Mouse (Mus musculus) forebrain, embryonic 15.5 days (tissue): Measurements from ENCODE around the gene Kif1b. TPM values are rescaled to one million over a fixed set of nuclear protein-coding genes. Genes with fewer than 3 reads are reported as not detected.

ENCODE experiments used
- ATAC-seq: fragments of 200-750 bp; cut with Nextera tagmentation; replicated peaks from 2 replicates; pipeline ENCODE4 v1.8.0; 2017; ENCODE audit warnings: mild to moderate bottlenecking, moderate TSS enrichment, moderate library complexity
- H3K27ac ChIP-seq: fragments of 300-500 bp; sonication (generic); replicated peaks from 2 replicates; pipeline ENCODE4 v1.5.1; 2015; ENCODE audit warnings: mild to moderate bottlenecking, inconsistent platforms
- H3K27me3 ChIP-seq: fragments of 300-500 bp; sonication (generic); 2 replicates; pipeline ENCODE4 v1.6.1; 2015; ENCODE audit warnings: inconsistent platforms
- H3K36me3 ChIP-seq: fragments of 300-500 bp; sonication (generic); 2 replicates; pipeline ENCODE4 v1.6.1; 2015; ENCODE audit warnings: mild to moderate bottlenecking, inconsistent platforms
- H3K4me1 ChIP-seq: fragments of 300-500 bp; sonication (generic); 2 replicates; pipeline ENCODE4 v1.6.1; 2015; ENCODE audit warnings: inconsistent platforms
- H3K4me2 ChIP-seq: fragments of 300-500 bp; sonication (generic); replicated peaks from 2 replicates; pipeline ENCODE4 v1.6.1; 2015; ENCODE audit warnings: mild to moderate bottlenecking, inconsistent platforms
- H3K4me3 ChIP-seq: fragments of 300-500 bp; sonication (generic); 2 replicates; pipeline ENCODE4 v1.5.1; 2015; ENCODE audit warnings: mild to moderate bottlenecking, inconsistent platforms
- H3K9ac ChIP-seq: fragments of 300-500 bp; sonication (generic); replicated peaks from 2 replicates; pipeline ENCODE4 v1.6.1; 2015; ENCODE audit warnings: mild to moderate bottlenecking, inconsistent platforms
- H3K9me3 ChIP-seq: fragments of 300-500 bp; sonication (generic); 2 replicates; pipeline ENCODE4 v1.6.1; 2016; ENCODE audit warnings: inconsistent platforms
- WGBS: fragments of 180-500 bp; shearing (Covaris S2); methylation state at CpG from one replicate; pipeline ENCODE4 v1.1.7; 2015; ENCODE audit warnings: mixed read lengths; 5-methylcytosine and 5-hydroxymethylcytosine counted together
- polyA plus RNA-seq: library from polyadenylated mRNA; unstranded; fragments of >200 nt; fragmentation: Nextera tagmentation; extraction: Ambion mirVana; gene quantifications from 2 replicates; pipeline ENCODE4 v1.2.1, GENCODE M21; 2015

The Kif1b gene
- 135 and 141 TPM in 2 replicates for polyA plus RNA-seq

DNA sequence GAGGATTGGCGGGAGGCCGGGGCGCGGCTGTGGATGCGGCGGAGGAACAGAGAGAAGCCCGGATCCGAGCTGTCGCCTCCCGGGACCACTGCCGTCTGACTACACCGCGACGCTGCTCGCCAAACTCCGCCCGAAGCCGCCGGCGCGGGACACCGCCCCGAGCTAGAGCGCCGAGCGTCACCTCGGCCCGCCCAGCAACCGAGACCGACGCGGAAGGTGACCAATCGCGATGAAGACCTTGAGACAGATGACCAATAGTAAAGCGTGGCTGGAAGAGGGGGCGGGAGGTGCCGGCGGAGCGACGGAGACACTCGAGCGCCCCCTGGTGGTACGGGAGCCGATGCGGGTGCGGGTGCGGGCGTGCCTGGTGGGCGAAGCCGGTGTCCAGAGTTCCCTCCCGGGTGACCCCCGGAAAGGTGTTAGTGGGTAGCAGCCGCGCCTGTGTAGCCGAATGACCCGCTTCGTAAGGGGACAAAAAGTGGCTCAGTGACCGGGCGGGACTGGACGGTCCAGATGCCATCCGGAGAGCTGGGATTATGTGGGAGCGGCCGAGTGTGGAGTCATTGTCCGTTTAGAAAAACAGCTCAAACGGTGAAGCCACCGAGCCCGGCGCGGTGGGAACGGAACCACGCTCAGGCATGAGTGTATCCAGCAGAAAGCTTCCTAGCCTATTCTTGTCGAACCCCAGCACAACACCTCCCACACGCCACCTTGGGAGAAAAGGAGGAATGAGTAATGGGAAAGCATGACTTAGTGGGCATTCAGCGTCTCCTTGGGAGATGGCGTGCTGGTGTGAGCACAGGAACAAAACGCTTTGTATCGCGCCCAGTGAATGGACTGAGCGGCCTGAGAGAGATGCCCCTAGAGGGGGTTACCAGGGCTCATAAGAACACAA, at the start of gene Kif1b:
Gene Kif1b (minus strand): TSS at position 98 of the 895 bp plus-strand sequence.
- ATAC-seq = peak; percentile 97
- Histone ChIP-seq H3K4me1 (peaks cover 42% of the 10 kb centered on the region), H3K9me3 (no peaks in the 10 kb centered on the region), H3K36me3 (no peaks in the 10 kb centered on the region), H3K9ac (peak within 1 kb of the TSS; percentile 82), H3K4me2 (peak within 1 kb of the TSS; percentile 63), H3K27me3 (no peaks in the 10 kb centered on the region), H3K4me3 (peak within 1 kb of the TSS; percentile 70), H3K27ac (peak within 1 kb of the TSS; percentile 96)
- WGBS = under 1% methylated on average over 79 of the region's 79 CpGs

- no peaks in the 10 kb centered on the region for H3K27me3 ChIP-seq
- 97% methylated on average over 8 of the region's 8 CpGs for WGBS
- no peak overlapping the region for H3K9ac ChIP-seq
Measured at GRCm38 (mm10) chr4:149354671-149355070, 47.2 kb upstream of the Kif1b start.

DNA sequence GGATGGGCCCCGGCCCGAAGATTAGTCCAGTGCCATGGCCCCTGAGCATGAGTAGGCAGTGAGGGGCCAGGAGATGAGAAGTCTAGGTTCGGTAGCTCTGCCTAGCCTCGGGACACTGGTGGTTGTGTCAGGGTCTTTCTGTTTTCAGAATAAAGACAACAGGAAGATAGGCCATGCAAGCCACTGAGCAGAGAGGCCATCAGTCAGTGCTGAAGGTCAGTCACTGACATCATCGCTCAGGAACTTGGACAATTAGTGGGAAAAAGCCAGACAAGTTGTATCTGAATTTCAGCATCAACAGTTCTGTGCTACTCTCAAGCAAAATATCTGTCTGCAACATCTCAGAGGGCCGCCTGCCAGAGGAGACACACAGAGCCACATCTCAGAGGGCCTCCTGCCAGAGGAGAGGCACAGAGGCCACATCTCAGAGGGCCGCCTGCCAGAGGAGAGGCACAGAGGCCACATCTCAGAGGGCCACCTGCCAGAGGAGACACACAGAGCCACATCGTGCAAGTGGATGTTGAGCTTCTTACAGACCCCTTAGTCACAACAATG, 44.2 kb upstream of the Kif1b start:
- no peaks in the 10 kb centered on the region for H3K27me3 ChIP-seq
- H3K9ac ChIP-seq = no peak overlapping the region
- H3K9me3 ChIP-seq = no peaks in the 10 kb centered on the region
- H3K4me1 ChIP-seq = no peaks in the 10 kb centered on the region
- no peak overlapping the region for H3K4me3 ChIP-seq
- no peak overlapping the region for H3K4me2 ChIP-seq
- WGBS = 90% methylated on average over 8 of the region's 8 CpGs
- H3K36me3 ChIP-seq = peaks cover 81% of the 10 kb centered on the region
- H3K27ac ChIP-seq = no peak overlapping the region
- ATAC-seq = no peak

More at GRCm38 (mm10) chr4:149354671-149355070, 47.2 kb upstream of the Kif1b start:
- Histone ChIP-seq H3K4me3 (no peak overlapping the region), H3K36me3 (peaks cover 91% of the 10 kb centered on the region), H3K4me1 (no peaks in the 10 kb centered on the region), H3K27ac (no peak overlapping the region), H3K9me3 (no peaks in the 10 kb centered on the region), H3K4me2 (no peak overlapping the region)
- ATAC-seq = no peak

DNA sequence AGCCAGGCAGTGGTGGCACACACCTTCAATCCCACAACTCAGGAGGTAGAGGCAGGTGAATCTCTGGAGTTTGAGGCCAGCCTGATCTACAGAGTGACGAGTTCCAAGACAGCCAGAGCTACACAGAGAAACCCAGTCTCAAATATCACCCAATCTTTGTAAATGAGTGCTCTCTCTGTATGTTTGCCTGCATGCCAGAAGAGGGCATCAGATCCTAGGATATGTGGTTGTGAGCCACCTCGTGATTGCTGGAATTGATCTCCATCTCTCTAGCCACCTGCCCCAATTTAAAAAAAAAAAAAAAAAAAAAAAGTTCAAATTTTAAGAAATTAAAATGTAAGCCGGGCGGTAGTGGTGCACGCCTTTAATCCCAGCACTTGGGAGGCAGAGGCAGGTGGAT, 41.5 kb upstream of the Kif1b start:
- H3K4me3 ChIP-seq = no peak overlapping the region
- H3K27ac ChIP-seq = no peak overlapping the region
- no peak overlapping the region for H3K4me2 ChIP-seq
- no peak for ATAC-seq
- H3K27me3 ChIP-seq = no peaks in the 10 kb centered on the region
- no peaks in the 10 kb centered on the region for H3K4me1 ChIP-seq
- 77% methylated on average over 5 of the region's 5 CpGs for WGBS
- H3K9me3 ChIP-seq = no peaks in the 10 kb centered on the region
- H3K9ac ChIP-seq = no peak overlapping the region
- H3K36me3 ChIP-seq = peaks cover 78% of the 10 kb centered on the region

DNA sequence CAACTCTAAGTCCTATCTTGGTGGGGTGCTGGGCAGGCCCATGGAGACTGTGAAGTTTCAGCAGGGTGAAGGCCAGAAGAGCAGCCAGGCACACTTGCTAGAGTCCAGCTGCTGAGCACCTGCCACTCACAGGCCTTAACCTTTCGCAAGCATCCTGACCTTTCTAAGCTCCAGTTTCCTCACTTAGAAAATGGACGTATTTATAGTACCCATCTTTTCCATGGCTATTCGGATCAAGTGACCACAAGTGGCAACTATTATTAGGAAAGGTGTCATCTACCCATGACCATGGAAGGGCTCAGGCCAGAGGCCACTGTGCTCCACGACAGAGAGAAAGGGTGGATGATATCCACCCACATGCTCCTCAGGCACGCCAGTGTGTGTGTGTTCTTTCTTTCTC, 38.4 kb upstream of the Kif1b start:
- 88% methylated on average over 5 of the region's 5 CpGs for WGBS
- H3K27ac ChIP-seq = no peak overlapping the region
- no peak overlapping the region for H3K4me2 ChIP-seq
- no peaks in the 10 kb centered on the region for H3K4me1 ChIP-seq
- no peaks in the 10 kb centered on the region for H3K9me3 ChIP-seq
- ATAC-seq = no peak
- H3K27me3 ChIP-seq = no peaks in the 10 kb centered on the region
- peaks cover 80% of the 10 kb centered on the region for H3K36me3 ChIP-seq
- no peak overlapping the region for H3K4me3 ChIP-seq
- H3K9ac ChIP-seq = no peak overlapping the region

- Histone ChIP-seq H3K9ac (no peak overlapping the region), H3K27ac (no peak overlapping the region), H3K9me3 (no peaks in the 10 kb centered on the region), H3K4me3 (no peak overlapping the region), H3K27me3 (no peaks in the 10 kb centered on the region), H3K36me3 (peaks cover 72% of the 10 kb centered on the region), H3K4me2 (no peak overlapping the region), H3K4me1 (no peaks in the 10 kb centered on the region)
- 85% methylated on average over 8 of the region's 8 CpGs for WGBS
- ATAC-seq = no peak
Measured at GRCm38 (mm10) chr4:149344311-149344710, 36.8 kb upstream of the Kif1b start.

DNA sequence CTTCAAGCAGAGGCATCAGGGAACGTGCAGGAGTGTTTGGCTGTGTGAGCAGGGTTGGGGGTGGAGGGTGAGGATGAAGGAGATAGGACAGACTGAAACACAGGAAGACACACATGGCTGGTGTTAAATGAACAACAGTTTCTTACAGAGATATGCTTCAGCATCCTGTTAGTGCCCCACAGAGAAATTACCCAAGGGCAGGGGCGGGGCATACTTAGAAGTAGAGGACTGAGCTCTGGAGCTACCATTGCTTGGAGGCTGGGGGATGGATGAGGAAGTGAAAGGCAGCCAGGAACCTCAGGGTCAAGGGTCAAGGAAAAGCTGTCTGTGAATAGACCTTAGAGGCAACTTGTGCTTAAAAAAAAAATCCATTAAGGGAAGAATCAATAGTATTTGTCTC, 33.2 kb upstream of the Kif1b start:
- H3K4me2 ChIP-seq = no peak overlapping the region
- H3K36me3 ChIP-seq = peaks cover 75% of the 10 kb centered on the region
- no peak overlapping the region for H3K9ac ChIP-seq
- no peak overlapping the region for H3K4me3 ChIP-seq
- no peaks in the 10 kb centered on the region for H3K4me1 ChIP-seq
- no peaks in the 10 kb centered on the region for H3K27me3 ChIP-seq
- WGBS = 73% methylated on average over 2 of the region's 2 CpGs
- ATAC-seq = no peak
- no peaks in the 10 kb centered on the region for H3K9me3 ChIP-seq
- no peak overlapping the region for H3K27ac ChIP-seq

DNA sequence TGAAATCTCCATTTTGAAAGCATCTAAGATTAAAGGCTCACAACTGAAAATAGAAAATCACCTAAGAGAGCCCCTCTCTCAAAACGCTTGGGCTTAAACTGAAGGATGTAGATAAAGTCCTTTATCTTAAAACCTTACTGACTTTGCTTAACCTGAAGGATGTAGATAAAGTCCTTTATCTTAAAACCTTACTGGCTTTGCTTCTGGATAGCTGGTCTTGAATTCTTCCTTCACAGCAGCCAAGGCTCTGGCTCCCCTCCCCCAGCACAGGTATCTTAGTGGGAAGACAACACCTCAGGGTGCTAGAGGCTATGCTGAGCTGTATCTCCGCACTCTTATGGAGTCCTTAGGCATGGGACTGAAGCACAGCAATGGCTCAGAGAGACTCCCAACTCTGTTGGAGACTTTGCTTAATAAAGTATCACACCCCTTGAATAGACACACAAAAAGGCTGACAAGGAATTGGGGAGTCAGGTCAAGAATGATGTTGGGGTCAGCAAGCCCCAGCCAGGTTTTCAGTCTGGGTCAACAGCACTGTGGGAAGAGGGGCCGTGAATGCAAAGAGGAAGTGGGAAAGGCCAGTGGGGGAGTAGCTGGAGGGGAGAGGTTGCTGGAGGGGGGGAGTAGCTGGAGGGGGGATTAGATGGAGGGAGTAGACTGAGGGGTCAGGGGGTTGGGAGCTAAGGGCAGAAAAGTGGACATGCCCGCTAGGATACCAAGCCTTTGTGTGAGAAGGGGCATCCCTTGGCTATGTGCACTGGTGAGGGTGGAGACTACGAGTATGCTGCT, 32.1 kb upstream of the Kif1b start:
- ATAC-seq = no peak
- no peaks in the 10 kb centered on the region for H3K9me3 ChIP-seq
- H3K27ac ChIP-seq = no peak overlapping the region
- H3K4me2 ChIP-seq = no peak overlapping the region
- WGBS = 79% methylated on average over 5 of the region's 5 CpGs
- no peak overlapping the region for H3K9ac ChIP-seq
- H3K4me3 ChIP-seq = no peak overlapping the region
- H3K36me3 ChIP-seq = peaks cover 79% of the 10 kb centered on the region
- no peaks in the 10 kb centered on the region for H3K27me3 ChIP-seq
- no peaks in the 10 kb centered on the region for H3K4me1 ChIP-seq

DNA sequence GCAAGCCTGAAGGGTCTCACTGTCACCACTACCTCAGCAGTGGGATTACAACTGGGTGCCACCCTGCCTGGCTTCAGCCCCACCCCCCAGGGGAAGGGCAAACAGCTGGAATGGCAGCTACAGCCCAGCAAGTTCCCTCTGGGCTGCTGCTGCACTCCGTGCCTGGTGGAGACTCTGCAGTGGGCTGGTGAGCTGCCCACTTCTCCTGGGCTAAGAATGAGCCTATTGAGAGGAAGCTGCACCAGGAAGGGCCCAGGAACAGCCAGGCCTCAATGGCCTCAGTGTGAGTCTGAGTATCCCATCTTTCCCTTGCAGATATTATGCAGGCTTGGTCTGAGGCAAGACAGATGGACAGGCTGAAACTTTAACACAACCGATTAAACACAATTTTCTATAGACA, 30.6 kb upstream of the Kif1b start:
- H3K27ac ChIP-seq = no peak overlapping the region
- no peak overlapping the region for H3K9ac ChIP-seq
- H3K27me3 ChIP-seq = no peaks in the 10 kb centered on the region
- ATAC-seq = no peak
- 85% methylated on average over 2 of the region's 2 CpGs for WGBS
- no peaks in the 10 kb centered on the region for H3K4me1 ChIP-seq
- no peak overlapping the region for H3K4me2 ChIP-seq
- peaks cover 79% of the 10 kb centered on the region for H3K36me3 ChIP-seq
- no peak overlapping the region for H3K4me3 ChIP-seq
- H3K9me3 ChIP-seq = no peaks in the 10 kb centered on the region

- H3K27ac ChIP-seq = no peak overlapping the region
- WGBS = 90% methylated on average over 9 of the region's 9 CpGs
- peaks cover 79% of the 10 kb centered on the region for H3K36me3 ChIP-seq
- H3K9ac ChIP-seq = no peak overlapping the region
- ATAC-seq = no peak
- H3K27me3 ChIP-seq = no peaks in the 10 kb centered on the region
- H3K4me2 ChIP-seq = no peak overlapping the region
- no peaks in the 10 kb centered on the region for H3K4me1 ChIP-seq
- no peaks in the 10 kb centered on the region for H3K9me3 ChIP-seq
- H3K4me3 ChIP-seq = no peak overlapping the region
Measured at GRCm38 (mm10) chr4:149337353-149337752, 29.9 kb upstream of the Kif1b start.

DNA sequence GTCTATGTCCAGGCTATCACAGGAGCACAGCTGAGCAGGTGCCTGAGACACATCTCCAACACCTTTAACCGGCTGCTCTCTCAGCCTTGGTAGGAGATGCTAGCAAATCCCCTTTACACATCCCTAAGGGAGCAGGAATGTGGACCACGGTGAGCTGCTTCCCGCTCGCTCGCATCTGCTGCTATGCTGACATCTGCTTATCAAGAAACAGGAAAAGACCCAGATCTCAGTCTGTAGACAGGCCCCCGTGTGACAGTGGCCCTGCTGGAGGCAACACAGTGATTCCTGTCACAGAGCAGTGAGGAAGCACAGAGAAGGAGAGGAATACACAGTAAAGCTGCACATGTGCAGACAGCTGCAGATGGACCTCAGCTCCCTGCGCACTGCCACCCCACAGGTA, 28.8 kb upstream of the Kif1b start:
- Histone ChIP-seq H3K27ac (no peak overlapping the region), H3K4me1 (no peaks in the 10 kb centered on the region), H3K9ac (no peak overlapping the region), H3K4me2 (no peak overlapping the region), H3K4me3 (no peak overlapping the region), H3K27me3 (no peaks in the 10 kb centered on the region), H3K36me3 (peaks cover 75% of the 10 kb centered on the region), H3K9me3 (no peaks in the 10 kb centered on the region)
- WGBS = 94% methylated on average over 7 of the region's 7 CpGs
- ATAC-seq = no peak

- H3K9ac ChIP-seq = no peak overlapping the region
- WGBS = 96% methylated on average over 11 of the region's 11 CpGs
- no peaks in the 10 kb centered on the region for H3K27me3 ChIP-seq
- no peak for ATAC-seq
- H3K4me1 ChIP-seq = no peaks in the 10 kb centered on the region
- no peaks in the 10 kb centered on the region for H3K9me3 ChIP-seq
- H3K4me3 ChIP-seq = no peak overlapping the region
- H3K4me2 ChIP-seq = no peak overlapping the region
- peaks cover 83% of the 10 kb centered on the region for H3K36me3 ChIP-seq
- no peak overlapping the region for H3K27ac ChIP-seq
Measured at GRCm38 (mm10) chr4:149334881-149335280, 27.4 kb upstream of the Kif1b start.
